8 mouse cellular contexts compared by ENCODE assay signal in the genomic region with DNA sequence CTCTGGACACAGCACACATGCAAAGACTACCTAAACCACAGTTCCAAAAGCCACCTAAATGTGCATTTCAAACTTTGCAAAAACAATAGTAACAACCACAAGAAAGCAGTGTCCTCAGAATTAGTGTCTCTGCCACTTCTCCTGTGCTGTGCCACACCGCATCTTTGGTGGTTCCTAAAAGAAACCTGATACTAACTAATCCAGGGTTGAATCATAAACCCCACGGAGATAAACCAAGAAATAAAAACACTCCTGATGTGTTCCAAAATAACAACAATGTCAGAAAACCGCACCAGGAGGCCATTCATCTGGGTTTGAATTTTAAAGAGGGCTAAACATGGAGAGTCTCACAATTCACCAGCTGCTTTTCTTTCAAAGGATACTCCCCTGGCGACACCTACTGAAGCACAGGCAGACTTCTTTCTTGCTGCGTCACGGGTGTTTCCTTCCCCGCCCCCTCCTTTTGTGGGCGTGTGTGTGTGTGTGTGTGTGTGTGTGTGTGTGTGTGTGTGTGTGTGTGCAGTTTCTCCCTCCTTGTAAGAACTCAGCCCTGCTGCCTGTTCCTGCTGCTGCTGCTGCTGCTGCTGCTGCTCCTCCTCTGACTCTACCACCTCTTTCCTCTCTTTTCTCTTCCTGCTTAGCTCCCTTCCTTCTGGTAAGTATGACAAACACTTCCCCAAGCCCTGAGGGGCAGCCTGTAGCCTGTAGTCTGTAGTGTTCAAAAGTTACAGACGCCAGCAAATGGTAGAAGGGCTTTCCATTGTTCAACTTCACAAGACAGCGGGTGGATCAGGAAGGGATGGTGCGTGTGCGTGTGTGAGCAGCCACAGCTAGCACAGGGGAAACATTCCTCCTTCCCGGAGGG. TPM values are rescaled to one million over a fixed set of nuclear protein-coding genes. Genes with fewer than 3 reads are reported as not detected.
DNase-seq lines count a peak whose midpoint lies in the region; ATAC-seq and TF ChIP-seq lines count a peak whose summit lies in the region.

A gene (plus strand): TSS at position 460 of the 865 bp plus-strand sequence.

- peak; percentile 58 for TF ChIP-seq CTCF in stomach, postnatal 0 days (IDR thresholded peaks at IDR 0.05; ENCODE audit: low read depth)

- peaks cover 26% of the 10 kb centered on the region for H3K4me1 ChIP-seq in embryonic facial prominence, embryonic 15.5 days
- H3K4me1 ChIP-seq in heart, embryonic 11.5 days (ENCODE audit: control insufficient read depth, insufficient read depth, low read length): 0 out of 2 replicates have a peak, but pooled peaks cover 7% of the 10 kb centered on the region
- peaks cover 10% of the 10 kb centered on the region for H3K4me1 ChIP-seq in kidney, embryonic 14.5 days (ENCODE audit: control insufficient read depth, insufficient read depth, low read length)
- peaks cover 4% of the 10 kb centered on the region; the same call in 1 of the 2 replicates for H3K4me1 ChIP-seq in liver, embryonic 13.5 days (replicated peaks)
- no peaks in the 10 kb centered on the region for H3K4me1 ChIP-seq in stomach, postnatal 0 days (replicated peaks; ENCODE audit: control insufficient read depth, insufficient read depth)

- no peaks in the 10 kb centered on the region for H3K36me3 ChIP-seq in embryonic facial prominence, embryonic 15.5 days
- peaks cover 3% of the 10 kb centered on the region; the same call in 1 of the 2 replicates for H3K36me3 ChIP-seq in heart, embryonic 11.5 days (ENCODE audit: control insufficient read depth, insufficient read depth, low read length)
- no peaks in the 10 kb centered on the region for H3K36me3 ChIP-seq in kidney, embryonic 14.5 days (ENCODE audit: control insufficient read depth, insufficient read depth, low read length)
- no peaks in the 10 kb centered on the region for H3K36me3 ChIP-seq in liver, embryonic 13.5 days
- no peaks in the 10 kb centered on the region for H3K36me3 ChIP-seq in stomach, postnatal 0 days (ENCODE audit: control insufficient read depth, insufficient read depth, low read length)

- DNase-seq in layer of hippocampus, adult 11-12 months (ENCODE audit: low spot score): peak; percentile 35
- DNase-seq in layer of hippocampus, adult 9-10 months (ENCODE audit: low spot score): no peak
- DNase-seq in liver, embryonic 13.5 days: peak; percentile 6
- DNase-seq in naive thymus-derived CD4-positive, alpha-beta T cell, adult 2 months (ENCODE audit: low read depth): peak; percentile 84
- peak; percentile 85 for DNase-seq in stomach, postnatal 0 days (ENCODE audit: low spot score)

- H3K27ac ChIP-seq in embryonic facial prominence, embryonic 15.5 days (replicated peaks): peak within 1 kb of the TSS; percentile 87
- peak within 1 kb of the TSS; percentile 98 for H3K27ac ChIP-seq in heart, embryonic 11.5 days (ENCODE audit: low read depth, low read length)
- peak within 1 kb of the TSS; percentile 81 for H3K27ac ChIP-seq in kidney, embryonic 14.5 days (ENCODE audit: low read depth, low read length)
- H3K27ac ChIP-seq in liver, embryonic 13.5 days: no peak within 1 kb of the TSS
- peak within 1 kb of the TSS; percentile 76 for H3K27ac ChIP-seq in stomach, postnatal 0 days (replicated peaks)

- H3K27me3 ChIP-seq in embryonic facial prominence, embryonic 15.5 days: no peaks in the 10 kb centered on the region
- no peaks in the 10 kb centered on the region for H3K27me3 ChIP-seq in heart, embryonic 11.5 days (ENCODE audit: control insufficient read depth, insufficient read depth, low read length)
- no peaks in the 10 kb centered on the region for H3K27me3 ChIP-seq in kidney, embryonic 14.5 days (ENCODE audit: control insufficient read depth, insufficient read depth, low read length)
- H3K27me3 ChIP-seq in liver, embryonic 13.5 days: no peaks in the 10 kb centered on the region
- no peaks in the 10 kb centered on the region for H3K27me3 ChIP-seq in stomach, postnatal 0 days (ENCODE audit: control insufficient read depth, insufficient read depth, low read length)

- peak; percentile 74 for ATAC-seq in embryonic facial prominence, embryonic 15.5 days (ENCODE audit: insufficient number of reproducible peaks, low FRiP score, low TSS enrichment, low read depth)
- ATAC-seq in heart, embryonic 11.5 days (replicated peaks; ENCODE audit: insufficient number of reproducible peaks, low FRiP score, low TSS enrichment): peak; percentile 67
- ATAC-seq in kidney, embryonic 14.5 days (ENCODE audit: low FRiP score, low TSS enrichment): peak; percentile 87
- ATAC-seq in liver, embryonic 13.5 days (ENCODE audit: low read depth): peak; percentile 68
- ATAC-seq in stomach, postnatal 0 days (ENCODE audit: low FRiP score, low TSS enrichment): peak; percentile 84

- TF ChIP-seq EP300 in stomach, postnatal 0 days (optimal IDR thresholded peaks at IDR 0.05): no peak

- H3K9me3 ChIP-seq in embryonic facial prominence, embryonic 15.5 days (replicated peaks): no peaks in the 10 kb centered on the region
- H3K9me3 ChIP-seq in heart, embryonic 11.5 days (replicated peaks; ENCODE audit: control insufficient read depth, low read length): no peaks in the 10 kb centered on the region
- no peaks in the 10 kb centered on the region for H3K9me3 ChIP-seq in kidney, embryonic 14.5 days (ENCODE audit: control insufficient read depth, low read length)
- H3K9me3 ChIP-seq in liver, embryonic 13.5 days (replicated peaks): no peaks in the 10 kb centered on the region
- H3K9me3 ChIP-seq in stomach, postnatal 0 days (ENCODE audit: control insufficient read depth, low read length): no peaks in the 10 kb centered on the region

- peak within 1 kb of the TSS; percentile 33 for H3K4me3 ChIP-seq in embryonic facial prominence, embryonic 15.5 days (replicated peaks)
- H3K4me3 ChIP-seq in heart, embryonic 11.5 days (ENCODE audit: low read depth, low read length): peak within 1 kb of the TSS; percentile 53
- peak within 1 kb of the TSS; percentile 29; the same call in 1 of the 2 replicates for H3K4me3 ChIP-seq in kidney, embryonic 14.5 days (ENCODE audit: low read length)
- H3K4me3 ChIP-seq in liver, embryonic 13.5 days (replicated peaks): no peak within 1 kb of the TSS
- H3K4me3 ChIP-seq in stomach, postnatal 0 days (ENCODE audit: low read depth, low read length): no peak within 1 kb of the TSS

- 5% methylated on average over 13 of the region's 13 CpGs for WGBS in embryonic facial prominence, embryonic 15.5 days
- WGBS in heart, embryonic 11.5 days (ENCODE audit: insufficient replicate concordance): 12% methylated on average over 13 of the region's 13 CpGs
- WGBS in kidney, embryonic 14.5 days: 7% methylated on average over 13 of the region's 13 CpGs
- WGBS in liver, embryonic 13.5 days (ENCODE audit: insufficient replicate concordance): 13% methylated on average over 12 of the region's 13 CpGs
- 12% methylated on average over 13 of the region's 13 CpGs for WGBS in stomach, postnatal 0 days

- H3K4me2 ChIP-seq in embryonic facial prominence, embryonic 15.5 days (replicated peaks): peak within 1 kb of the TSS; percentile 50
- H3K4me2 ChIP-seq in heart, embryonic 11.5 days: peak within 1 kb of the TSS; percentile 66
- H3K4me2 ChIP-seq in kidney, embryonic 14.5 days (replicated peaks; ENCODE audit: low read depth, low read length): peak within 1 kb of the TSS; percentile 44
- H3K4me2 ChIP-seq in liver, embryonic 13.5 days: peak within 1 kb of the TSS; percentile 32
- H3K4me2 ChIP-seq in stomach, postnatal 0 days (replicated peaks; ENCODE audit: low read depth): peak within 1 kb of the TSS; percentile 35

- no peak within 1 kb of the TSS for H3K9ac ChIP-seq in embryonic facial prominence, embryonic 15.5 days
- peak within 1 kb of the TSS; percentile 82 for H3K9ac ChIP-seq in heart, embryonic 11.5 days (ENCODE audit: low read depth, low read length)
- peak within 1 kb of the TSS; percentile 54; the same call in 1 of the 2 replicates for H3K9ac ChIP-seq in kidney, embryonic 14.5 days (ENCODE audit: low read depth, low read length)
- H3K9ac ChIP-seq in liver, embryonic 13.5 days: no peak within 1 kb of the TSS
- H3K9ac ChIP-seq in stomach, postnatal 0 days (ENCODE audit: low read length): peak within 1 kb of the TSS; percentile 50; the same call in 1 of the 2 replicates

RNA-seq across cellular contexts. Expression of the gene that starts here (rescaled TPM):
- polyA plus RNA-seq in embryonic facial prominence, embryonic 15.5 days (2015; fragmentation: Nextera tagmentation; extraction: Ambion mirVana): 3.7 and 4.9 TPM in 2 replicates
- polyA plus RNA-seq in heart, embryonic 11.5 days (2014; fragmentation: Nextera tagmentation; extraction: Ambion mirVana): 37.4 and 45.2 TPM in 2 replicates
- polyA plus RNA-seq in kidney, embryonic 14.5 days (2014; fragmentation: Nextera tagmentation; extraction: Ambion mirVana): 0.93 and 1.2 TPM in 2 replicates
- polyA plus RNA-seq in liver, embryonic 13.5 days (2015; fragmentation: Nextera tagmentation; extraction: Ambion mirVana): 0.16 and 0.19 TPM in 2 replicates
- 0.16 and 0.35 TPM in 2 replicates for polyA plus RNA-seq in stomach, postnatal 0 days (2015; fragmentation: Nextera tagmentation; extraction: Ambion mirVana)

Comparison
In these comparisons a context has a peak if more than half of its experiments do, and no peak if none do; other contexts are left out.
1. Peak in DNase-seq, ATAC-seq and H3K4me2 ChIP-seq in liver, embryonic 13.5 days; RNA of the gene not detected or under 1 TPM.
2. Peak in DNase-seq, ATAC-seq, H3K27ac ChIP-seq, H3K9ac ChIP-seq and H3K4me2 ChIP-seq in stomach, postnatal 0 days; RNA of the gene not detected or under 1 TPM.
3. H3K4me3 ChIP-seq: peak in embryonic facial prominence, embryonic 15.5 days (single experiment), heart, embryonic 11.5 days (single experiment) and kidney, embryonic 14.5 days (single experiment); none in liver, embryonic 13.5 days (single experiment) and stomach, postnatal 0 days (single experiment).
4. H3K9ac ChIP-seq: peak in heart, embryonic 11.5 days (single experiment) and kidney, embryonic 14.5 days (single experiment); none in embryonic facial prominence, embryonic 15.5 days (single experiment) and liver, embryonic 13.5 days (single experiment).
5. Peak in every context shown above with its lines, with median percentiles within 50 percentile points of each other: ATAC-seq and H3K4me2 ChIP-seq.